Mouse (Mus musculus): ENCODE measurements around the gene Tmem185b.

The Tmem185b gene

DNA sequence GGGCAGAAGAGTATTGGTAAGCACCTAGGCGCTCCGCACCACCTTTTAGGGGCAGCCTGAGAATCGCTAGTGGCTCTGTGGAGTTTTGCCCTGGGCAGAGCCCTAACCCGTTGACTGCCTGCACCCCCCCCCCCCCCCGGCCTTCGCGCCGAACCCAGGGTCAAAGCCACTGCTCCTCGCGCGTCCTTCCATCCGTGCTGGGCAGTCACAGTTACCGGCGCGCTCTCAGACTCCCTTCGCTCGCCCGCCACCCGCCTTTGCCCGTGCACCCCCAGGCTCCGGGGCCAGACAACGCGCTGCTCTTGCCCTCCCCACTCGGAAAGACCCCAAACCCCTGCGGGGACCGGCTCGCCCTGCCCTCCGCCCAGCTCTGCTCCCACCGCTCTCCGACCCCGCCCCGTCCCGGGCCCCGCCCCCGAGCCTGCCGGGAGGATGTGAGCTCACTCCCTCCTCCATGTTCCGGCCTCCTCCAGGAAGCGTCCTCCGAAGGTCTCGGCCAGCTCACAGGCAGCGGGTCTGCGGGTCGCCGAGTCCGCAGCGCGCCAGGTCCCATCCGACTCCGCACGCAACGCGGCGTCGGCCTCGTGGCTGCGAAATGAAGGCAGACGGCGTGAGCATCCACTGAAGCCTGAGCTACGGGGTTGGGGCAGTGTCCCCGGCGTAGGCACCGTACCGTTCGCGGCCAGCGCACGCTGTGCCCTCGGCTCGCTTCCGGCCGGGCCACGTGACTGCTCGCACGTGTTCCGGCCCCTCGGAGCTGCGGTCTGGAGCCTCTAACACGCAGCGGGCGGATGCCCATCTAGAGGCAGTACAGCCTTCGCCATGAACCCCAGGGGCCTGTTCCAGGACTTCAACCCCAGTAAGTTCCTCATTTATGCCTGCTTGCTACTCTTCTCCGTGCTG, at the start of gene Tmem185b:
Gene Tmem185b (plus strand): TSS at position 472 of the 903 bp plus-strand sequence.
- peak; percentile 78 for DNase-seq (ENCODE audit: low spot score)

DNA sequence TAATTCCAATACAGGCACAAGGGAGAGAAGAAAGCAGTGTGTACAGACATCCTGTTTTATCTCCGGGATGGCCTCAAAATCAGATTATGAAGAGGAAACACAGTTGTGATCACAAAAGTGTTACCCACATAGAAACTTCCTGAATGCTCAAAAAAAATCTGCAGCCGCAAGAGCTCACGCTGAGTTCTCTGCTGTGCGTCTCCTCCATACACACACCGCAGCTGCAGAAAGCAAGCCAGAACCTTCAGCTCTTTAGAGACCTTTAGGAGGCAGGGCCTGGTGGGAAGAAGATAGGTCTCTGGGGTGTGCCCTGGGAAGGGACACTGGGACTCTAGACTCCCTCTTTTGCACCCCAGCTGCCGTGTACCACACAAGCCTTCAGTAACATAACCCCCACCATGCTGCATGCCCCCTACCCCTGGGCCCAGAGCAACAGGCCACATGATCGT, 49.0 kb upstream of the Tmem185b start:
- DNase-seq (ENCODE audit: low spot score): no peak

DNA sequence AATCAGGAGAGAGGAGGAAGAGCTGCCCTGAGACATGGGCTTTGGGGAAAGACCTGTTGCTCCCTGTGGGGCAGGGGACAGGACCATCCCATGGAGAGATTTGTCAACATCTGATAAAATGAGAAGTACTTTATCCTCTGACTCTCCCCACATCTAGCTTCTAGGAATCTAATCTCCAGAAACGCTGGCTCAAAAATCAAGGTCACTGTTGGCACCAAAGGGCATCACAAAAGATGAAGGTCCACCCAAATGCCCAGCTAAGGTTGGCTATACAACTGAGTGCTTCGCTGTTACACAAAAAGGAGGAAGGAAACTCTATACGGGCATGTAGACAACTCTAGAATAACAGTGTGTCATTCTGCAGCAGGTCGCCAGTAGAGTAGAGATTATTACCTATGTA, 46.3 kb upstream of the Tmem185b start:
- no peak for DNase-seq (ENCODE audit: low spot score)

DNA sequence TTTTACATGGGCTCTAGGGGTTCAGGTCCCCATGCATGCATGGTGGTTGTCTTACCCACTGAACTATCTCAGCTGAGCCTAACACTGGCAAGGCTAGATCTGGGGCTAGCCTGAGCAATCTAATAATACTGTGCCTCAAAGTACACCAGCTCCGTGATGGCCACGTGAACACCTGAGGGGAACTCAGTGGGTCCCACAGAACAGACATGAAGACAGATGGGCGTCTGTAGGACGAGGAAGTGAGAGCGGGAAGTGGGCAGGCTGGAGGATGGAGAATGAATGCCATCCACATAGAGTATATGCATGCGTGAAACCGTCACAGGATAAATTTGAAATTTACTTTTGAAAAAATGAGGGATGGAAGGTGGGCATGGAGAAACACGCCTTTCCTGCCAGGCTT, 45.3 kb upstream of the Tmem185b start:
- DNase-seq (ENCODE audit: low spot score): no peak

DNA sequence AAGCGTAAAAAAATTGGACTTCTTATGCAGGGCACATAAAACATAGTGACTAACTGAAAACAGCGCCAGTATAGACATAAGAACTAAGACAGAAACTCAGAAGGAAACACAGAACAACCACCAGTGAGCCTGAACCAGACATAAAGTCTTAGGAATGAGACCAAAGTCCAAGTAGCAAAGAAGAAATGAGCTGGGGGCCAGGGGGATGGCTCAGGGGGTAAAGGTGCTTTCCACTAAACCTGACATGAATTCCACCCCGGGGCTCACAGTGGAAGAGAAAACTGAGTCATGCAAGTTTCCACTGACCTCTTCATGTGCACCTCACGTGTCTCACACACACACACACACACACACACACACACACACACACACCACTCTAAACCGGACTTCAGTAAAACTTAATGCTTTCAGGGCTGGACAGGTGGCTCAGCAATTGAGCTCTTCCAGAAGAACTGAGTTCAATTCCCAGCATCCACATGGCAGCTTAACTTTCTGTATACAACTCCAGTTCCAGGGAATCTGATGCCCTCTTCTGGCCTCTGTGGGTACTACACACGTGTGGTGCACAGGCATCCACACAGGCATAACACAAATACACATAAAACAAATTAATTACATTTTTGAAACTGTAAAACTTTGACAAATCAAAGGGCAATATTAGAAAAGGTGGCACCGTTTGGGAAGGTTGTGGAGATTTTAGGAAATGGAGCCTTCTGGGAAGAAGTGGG, 44.6 kb upstream of the Tmem185b start:
- DNase-seq (ENCODE audit: low spot score): no peak

DNA sequence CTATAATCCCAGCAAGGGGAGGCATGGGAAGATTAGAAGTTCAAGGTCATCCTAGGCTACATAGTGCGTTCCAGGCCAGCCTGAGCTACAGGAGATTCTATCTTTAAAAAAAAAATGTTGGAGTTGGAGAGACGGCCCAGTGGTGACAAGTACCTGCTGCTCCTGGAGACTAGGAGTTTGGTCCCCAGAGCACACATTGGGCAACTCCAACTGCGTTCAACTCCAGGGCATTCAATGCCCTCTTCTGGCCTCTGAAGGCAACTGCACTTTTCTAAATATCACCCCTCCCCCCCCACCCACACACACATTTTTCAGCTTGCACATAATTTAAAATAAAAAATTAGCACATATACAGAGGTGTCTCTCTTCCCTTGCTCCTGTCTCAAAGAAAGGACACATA, 43.1 kb upstream of the Tmem185b start:
- DNase-seq (ENCODE audit: low spot score): no peak

DNA sequence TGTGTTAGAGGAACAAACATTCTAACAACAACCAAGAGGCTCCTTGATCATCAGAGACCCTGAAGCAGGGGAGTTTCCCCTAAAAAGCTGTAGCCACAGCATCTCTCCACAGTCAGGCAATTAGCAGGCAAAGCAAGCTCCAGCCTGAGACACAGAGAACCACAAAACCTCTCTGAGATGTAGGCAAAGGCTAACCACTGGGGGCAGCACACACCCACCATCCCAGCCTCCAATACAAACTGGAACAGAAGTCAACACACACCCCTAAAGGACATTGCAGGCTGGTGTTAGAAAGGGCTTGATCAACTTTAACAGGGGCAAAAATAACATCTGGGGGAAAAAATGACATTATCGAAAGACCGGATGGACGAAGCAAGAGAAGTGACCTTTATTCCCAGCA, 41.5 kb upstream of the Tmem185b start:
- DNase-seq (ENCODE audit: low spot score): no peak

DNA sequence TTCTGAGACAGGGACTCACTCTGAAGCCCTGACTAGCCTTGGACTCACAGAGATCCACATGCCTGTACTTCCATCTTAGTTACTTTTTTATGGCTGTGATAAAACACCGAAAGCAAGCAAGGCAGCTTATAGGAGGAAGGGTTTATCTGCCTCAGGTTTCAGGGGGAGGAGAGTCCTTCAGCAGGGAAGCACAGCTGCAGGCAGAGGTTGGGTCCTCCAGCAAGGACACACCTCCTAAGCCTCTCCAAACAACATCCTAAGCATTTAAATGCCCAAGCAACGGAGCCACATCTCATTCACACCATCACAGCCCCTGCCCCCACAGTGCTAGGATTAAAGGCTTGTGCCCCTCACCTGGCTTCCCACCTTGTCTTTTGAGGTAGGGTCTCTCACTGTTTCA, 40.1 kb upstream of the Tmem185b start:
- no peak for DNase-seq (ENCODE audit: low spot score)

DNA sequence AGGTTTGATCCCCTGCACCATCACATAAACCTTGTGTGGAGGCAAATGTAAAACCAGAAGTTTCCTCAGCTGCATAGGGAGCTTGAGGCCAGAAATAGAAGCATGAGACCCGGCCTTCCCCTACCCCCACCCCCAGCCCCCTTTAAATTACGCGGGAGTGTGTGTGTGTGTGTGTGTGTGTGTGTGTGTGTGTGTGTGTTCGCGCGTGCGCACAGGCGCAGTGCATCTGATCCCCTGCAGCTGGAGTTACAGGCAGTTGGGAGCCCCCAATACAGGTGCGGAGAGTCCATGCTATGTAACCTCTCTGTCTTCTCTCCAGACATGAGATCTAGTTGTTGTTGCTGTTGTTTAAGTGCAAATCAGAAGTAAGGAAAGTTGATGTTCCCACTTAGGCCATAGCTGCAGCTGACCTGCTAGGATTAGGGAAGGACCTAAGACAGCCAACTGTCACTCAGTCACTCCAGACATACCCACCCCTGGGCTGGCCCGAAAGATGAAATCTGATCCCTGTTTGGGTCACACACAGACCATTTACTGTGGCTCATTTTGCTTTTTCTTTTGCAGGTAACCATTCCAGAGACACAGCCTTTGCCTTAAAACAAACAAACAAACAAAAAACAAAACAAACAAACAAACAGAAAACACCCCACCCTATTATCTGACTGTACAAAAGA, 37.9 kb upstream of the Tmem185b start:
- DNase-seq (ENCODE audit: low spot score): no peak

DNA sequence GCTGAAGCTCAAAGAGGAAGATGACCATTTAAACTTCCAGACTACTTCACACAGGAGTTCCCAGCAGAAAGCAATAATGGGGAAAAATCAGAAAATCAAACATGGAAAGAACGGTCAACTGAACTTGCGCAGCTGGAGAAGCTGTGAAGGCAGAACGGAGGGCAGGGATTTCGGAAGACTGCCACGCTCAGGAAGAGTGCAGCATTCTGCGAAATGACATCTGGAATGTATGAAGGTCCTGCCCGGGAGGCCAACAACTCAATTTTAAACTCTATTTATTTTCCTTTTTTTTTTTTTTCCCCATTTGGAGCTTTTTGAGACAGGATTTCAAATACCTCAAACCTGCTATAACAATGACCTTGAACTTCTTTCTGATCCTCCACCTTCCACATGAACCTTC, 35.2 kb upstream of the Tmem185b start:
- no peak for DNase-seq (ENCODE audit: low spot score)

DNA sequence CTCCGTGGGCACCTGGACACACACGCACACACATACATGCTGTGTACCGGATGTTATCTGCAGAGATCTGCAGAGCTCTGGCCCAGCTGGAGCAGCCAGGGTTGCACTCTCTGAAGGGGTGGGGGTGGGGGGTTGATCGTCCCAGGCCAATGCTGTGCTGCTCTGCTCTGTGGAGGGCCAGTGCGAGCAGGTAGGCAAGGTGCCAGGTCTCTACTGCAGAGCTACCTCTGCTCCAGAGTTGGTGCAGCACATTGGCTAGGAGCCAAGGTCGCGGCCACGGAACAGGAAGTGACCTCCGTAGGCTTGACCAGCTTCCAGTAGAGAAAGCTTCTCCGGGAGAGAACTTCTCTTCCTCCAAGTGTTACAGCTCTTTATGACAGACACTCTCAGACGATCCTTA, 33.9 kb upstream of the Tmem185b start:
- DNase-seq (ENCODE audit: low spot score): peak; percentile 30

DNA sequence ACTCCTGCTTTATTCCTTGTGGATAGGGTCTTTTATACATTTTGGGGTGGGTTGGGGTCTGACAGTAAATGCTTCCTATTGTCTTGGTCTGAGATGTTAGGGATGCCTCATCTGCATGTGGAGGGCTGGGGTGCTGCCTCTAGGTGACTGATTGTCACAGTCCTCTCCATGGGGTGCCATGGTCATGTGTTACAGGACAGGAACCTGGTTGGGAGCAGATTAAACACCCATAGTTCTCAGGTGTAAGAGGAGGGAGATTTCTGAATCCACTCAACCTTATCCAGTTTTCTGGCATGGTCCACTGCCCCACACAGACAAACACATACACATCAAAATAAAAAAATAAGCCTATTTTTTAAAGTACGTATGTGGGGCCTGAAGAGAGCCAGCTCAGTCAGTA, 33.5 kb upstream of the Tmem185b start:
- no peak for DNase-seq (ENCODE audit: low spot score)

DNA sequence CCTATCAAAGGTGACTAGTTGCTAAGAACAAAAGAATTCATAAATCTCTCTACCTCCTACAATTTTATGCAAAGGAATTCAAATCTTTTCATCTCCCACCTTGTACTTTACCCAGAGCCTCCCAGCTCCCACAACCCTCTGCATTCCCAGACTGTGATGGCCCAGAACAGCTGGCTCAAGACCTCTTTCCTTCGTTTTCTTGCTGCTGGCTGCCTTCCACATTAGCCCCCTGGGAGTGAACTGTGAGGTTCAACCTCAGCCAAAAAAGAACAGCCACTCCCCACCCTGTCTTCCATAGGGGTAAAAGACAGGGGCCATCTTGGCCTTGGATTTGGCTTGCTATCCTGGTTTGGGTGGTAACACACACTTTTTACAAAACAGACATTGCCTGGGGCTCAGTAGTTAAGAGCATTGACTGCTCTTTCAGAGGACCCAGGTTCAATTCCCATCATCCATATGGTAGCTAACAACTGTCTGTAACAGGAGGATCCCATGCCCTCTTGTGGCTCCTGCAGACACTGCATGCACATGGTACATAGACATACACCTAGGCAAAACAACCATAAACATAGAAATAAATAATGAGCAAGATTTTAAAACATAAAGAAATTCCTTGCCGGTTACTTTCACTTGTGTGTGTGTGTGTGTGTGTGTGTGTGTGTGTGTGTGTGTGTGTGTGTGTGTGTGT, 31.8 kb upstream of the Tmem185b start:
- DNase-seq (ENCODE audit: low spot score): no peak

DNA sequence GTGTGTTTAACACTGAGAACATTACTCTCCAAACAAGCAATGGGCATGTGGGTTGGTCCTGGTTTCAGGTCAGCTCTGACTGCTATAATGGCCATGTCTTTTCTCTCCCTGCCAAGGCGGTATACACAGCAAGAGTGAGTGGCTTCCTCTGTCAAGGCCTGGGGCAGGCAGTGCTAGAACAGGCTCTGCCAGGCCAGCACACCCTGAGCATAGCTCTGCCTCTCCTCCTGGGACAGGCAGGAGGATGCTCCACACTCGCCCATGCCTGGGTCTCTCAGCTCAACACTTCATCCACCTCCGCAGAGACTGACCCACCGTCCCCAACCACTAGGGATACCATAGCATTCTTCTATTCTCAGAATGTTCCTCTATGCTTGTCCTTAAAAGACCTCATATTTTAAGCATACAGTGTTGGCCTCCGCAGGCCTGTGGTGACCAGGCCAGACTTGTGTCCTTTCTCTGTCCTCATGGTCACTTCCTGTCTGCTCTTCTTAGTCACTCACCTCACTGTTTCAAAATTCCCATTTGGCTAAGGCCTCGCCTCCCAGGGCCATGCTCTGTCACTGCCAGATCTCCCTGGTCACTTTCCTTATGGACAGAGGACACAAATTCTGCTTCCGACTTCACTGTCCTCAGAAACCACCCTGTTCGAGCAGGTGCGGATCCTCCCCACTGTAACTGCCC, 31.1 kb upstream of the Tmem185b start:
- DNase-seq (ENCODE audit: low spot score): no peak

DNA sequence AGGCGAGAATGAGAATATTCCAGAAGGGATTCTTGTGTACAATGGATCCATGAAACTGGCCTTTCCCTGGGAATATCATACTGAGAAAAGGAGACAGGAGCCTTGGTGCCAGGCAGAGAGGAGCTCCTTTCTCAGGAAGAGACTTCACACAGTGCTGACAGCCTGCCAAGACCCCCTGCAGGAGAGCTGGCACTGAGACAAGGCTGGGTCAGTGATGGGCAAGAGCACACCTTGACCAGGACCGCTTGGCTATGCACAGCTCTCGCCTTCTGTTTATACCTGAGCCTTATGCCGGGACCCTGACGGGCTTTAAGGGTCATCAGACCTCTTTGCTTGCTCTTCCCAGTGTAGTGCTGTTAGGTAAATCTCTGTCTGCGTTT, 30.6 kb upstream of the Tmem185b start:
- no peak for DNase-seq (ENCODE audit: low spot score)

DNA sequence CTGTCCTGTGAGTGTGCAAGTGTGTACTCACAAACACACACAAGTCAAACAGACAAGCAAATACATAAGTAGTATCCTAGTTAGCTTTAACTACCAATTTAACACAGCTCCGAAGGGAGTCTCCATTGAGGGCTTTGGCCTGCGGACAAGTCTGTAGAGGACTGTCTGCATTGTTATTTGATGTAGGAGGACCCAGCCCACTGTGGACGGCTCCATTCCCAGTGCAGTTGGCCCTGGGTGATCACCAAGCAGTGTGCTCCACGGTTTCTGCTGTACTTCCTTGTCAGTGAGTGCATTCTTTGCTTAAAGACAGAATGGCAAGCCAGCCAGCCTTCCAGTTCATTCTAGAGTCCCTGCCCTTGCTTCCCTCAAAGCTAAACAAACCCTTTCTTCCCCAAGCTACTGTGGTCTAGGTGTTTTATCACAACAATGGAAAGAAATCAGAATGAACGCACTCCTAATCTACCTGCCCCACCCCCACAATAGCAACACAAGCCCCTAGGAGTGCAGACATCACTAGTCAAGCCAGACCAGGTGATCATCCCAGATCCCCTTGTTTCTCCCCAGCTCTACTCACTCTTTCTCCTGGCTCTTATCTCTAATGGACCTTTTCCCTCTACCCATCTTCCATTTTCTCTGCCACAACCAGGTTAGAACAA, 28.5 kb upstream of the Tmem185b start:
- no peak for DNase-seq (ENCODE audit: low spot score)

DNA sequence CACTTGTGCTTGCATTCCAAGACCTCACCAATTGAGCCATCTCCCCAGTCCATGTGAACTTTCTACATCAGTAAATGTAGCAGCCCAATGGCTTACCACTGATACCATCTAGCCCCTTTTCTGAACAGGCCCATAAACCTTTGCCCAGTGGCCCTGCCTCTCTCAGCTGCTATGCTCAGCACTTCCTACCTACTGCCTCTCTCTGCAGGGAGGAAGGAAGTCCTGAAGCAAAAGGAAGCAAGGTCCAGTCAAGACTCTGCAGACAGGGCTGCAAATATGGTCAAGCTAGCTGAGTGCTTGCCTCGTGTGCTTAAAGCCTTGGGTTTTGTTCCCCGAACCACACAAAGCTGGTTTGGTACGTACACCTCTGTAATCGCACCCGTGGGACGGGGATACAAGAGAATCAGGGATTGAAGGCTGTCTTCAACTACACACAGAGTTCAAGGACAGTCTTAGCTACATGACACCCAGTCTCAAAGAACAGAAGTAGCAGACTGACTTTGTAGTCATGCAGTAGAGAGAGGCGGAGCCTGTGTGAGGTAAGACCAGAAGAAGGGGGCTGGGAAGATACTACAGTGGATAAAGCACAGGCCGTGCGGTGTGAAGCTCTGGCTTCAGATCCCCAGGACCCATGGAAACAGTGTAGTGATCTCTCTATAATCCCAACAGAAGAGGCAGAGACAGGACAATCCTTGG, 27.3 kb upstream of the Tmem185b start:
- no peak for DNase-seq (ENCODE audit: low spot score)

DNA sequence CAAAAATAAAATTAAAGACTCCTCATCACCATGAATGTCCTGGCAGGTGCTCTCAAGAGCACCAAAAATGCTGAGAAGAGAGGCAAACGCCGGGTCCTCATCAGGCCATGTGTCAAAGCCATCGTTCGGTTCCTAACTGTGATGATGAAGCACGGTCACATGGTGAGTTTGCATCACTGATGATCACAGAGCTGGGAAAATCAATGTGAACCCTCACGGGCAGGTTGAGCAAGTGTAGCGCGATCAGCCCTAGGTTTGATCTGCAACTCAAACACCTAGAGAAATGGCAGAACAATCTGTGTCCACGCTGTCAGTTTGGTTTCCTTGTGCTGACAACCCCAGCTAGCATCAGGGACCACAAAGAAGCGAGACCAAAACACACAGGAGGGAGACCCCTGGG, 26.5 kb upstream of the Tmem185b start:
- DNase-seq (ENCODE audit: low spot score): no peak

DNA sequence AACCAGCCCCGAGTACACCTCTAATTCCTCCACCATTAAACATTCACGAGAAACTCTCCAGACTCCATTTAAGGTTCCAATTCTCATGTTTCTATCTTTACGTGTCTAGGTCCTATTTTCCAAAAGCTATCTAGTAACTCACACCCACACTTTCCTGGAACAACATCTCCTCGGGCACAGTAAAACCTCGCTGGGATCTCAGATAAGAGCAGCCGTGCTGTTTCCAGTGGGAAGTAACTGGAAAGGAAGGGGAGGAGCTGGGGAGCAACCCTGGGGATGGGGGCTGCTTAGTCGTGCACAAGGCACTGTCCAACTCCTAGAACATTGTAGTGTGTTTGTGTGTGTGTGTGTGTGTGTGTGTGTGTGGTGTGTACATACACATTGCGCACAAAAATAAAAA, 24.1 kb upstream of the Tmem185b start:
- DNase-seq (ENCODE audit: low spot score): no peak

DNA sequence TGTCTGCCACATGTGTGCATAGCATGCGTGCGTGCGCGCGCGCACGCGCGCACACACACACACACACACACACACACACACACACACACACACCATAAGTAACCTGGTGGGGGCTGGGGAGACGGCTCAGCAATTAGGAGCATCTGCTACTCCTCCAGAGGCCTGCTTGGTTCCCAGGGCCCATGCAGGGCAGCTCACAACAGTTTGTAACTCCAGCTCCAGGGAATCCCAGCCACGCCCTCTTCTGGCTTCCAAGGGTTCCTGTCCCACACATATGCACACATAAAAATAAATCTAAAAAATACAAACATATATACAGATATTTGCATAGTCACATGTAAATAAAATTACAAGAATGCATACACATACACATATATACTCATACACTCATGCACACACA, 23.2 kb upstream of the Tmem185b start:
- no peak for DNase-seq (ENCODE audit: low spot score)

DNA sequence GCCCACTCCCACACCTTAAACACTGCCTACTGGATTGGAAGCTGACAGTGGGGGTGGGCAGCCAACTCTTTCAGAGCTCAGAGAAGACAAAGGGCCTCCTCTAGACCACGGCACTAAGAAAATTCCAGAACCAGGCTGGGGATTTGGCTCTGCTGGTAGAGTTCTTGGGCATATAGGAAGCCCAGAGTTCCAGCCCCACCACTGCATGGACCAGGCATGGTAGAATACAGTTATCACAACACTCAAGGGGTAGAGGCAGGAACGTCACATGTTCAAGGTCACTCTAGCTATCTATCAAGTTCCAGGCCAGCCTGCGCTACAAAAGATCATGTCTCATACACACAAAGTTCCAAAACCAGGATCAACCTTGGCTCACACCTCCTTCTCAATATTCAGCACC, 22.8 kb upstream of the Tmem185b start:
- no peak for DNase-seq (ENCODE audit: low spot score)
